Mouse (Mus musculus): Measurements from ENCODE around the gene Dip2b. TPM values are rescaled to one million over a fixed set of nuclear protein-coding genes. Genes with fewer than 3 reads are reported as not detected.

Gene Dip2b
- polyA plus RNA-seq, 1 experiment: 7.1 TPM

- Histone ChIP-seq H3K4me1 (ENCODE audit: control insufficient read depth, insufficient read depth, low read length) (peaks cover 8% of the 10 kb centered on the region), H3K27ac (ENCODE audit: control insufficient read depth, insufficient read depth, low read depth, low read length, poor library complexity) (peak overlapping the region; percentile 100), H3K4me3 (replicated peaks; ENCODE audit: control insufficient read depth, low read depth, low read length) (peak overlapping the region; percentile 71)
- 5% methylated on average over 16 of the region's 16 CpGs for WGBS
- TF ChIP-seq CTCF (IDR thresholded peaks at IDR 0.05; ENCODE audit: control insufficient read depth, insufficient read depth, low read length) (no peak), POLR2A (IDR thresholded peaks at IDR 0.05; ENCODE audit: borderline replicate concordance, control insufficient read depth, low read depth, low read length) (no peak)
Measured at GRCm38 (mm10) chr15:100228535-100229336, 190.3 kb downstream of the Dip2b start.

- WGBS: 38% methylated on average over 1 of the region's 1 CpGs
- Histone ChIP-seq H3K4me3 (replicated peaks; ENCODE audit: control insufficient read depth, low read depth, low read length) (no peak overlapping the region), H3K4me1 (ENCODE audit: control insufficient read depth, insufficient read depth, low read length) (peaks cover 8% of the 10 kb centered on the region), H3K27ac (ENCODE audit: control insufficient read depth, insufficient read depth, low read depth, low read length, poor library complexity) (no peak overlapping the region)
- TF ChIP-seq POLR2A (IDR thresholded peaks at IDR 0.05; ENCODE audit: borderline replicate concordance, control insufficient read depth, low read depth, low read length): no peak
- TF ChIP-seq CTCF (IDR thresholded peaks at IDR 0.05; ENCODE audit: control insufficient read depth, insufficient read depth, low read length): 0 out of 2 replicates have a peak, but pooled peaks have one; percentile 8
Measured at GRCm38 (mm10) chr15:100230655-100231054, 192.2 kb downstream of the Dip2b start.

GRCm38 (mm10) chr15:100231616-100232525 is 193.4 kb downstream of the Dip2b start:
- peaks cover 6% of the 10 kb centered on the region for H3K4me1 ChIP-seq (ENCODE audit: control insufficient read depth, insufficient read depth, low read length)
- no peak for TF ChIP-seq CTCF (IDR thresholded peaks at IDR 0.05; ENCODE audit: control insufficient read depth, insufficient read depth, low read length)
- TF ChIP-seq POLR2A (IDR thresholded peaks at IDR 0.05; ENCODE audit: borderline replicate concordance, control insufficient read depth, low read depth, low read length): no peak
- WGBS: 83% methylated on average over 14 of the region's 14 CpGs
- no peak overlapping the region for H3K27ac ChIP-seq (ENCODE audit: control insufficient read depth, insufficient read depth, low read depth, low read length, poor library complexity)
- H3K4me3 ChIP-seq (replicated peaks; ENCODE audit: control insufficient read depth, low read depth, low read length): no peak overlapping the region

- Histone ChIP-seq H3K4me3 (replicated peaks; ENCODE audit: control insufficient read depth, low read depth, low read length) (no peak overlapping the region), H3K4me1 (ENCODE audit: control insufficient read depth, insufficient read depth, low read length) (no peaks in the 10 kb centered on the region; the same call in 1 of the 2 replicates), H3K27ac (ENCODE audit: control insufficient read depth, insufficient read depth, low read depth, low read length, poor library complexity) (no peak overlapping the region)
- TF ChIP-seq POLR2A (IDR thresholded peaks at IDR 0.05; ENCODE audit: borderline replicate concordance, control insufficient read depth, low read depth, low read length) (no peak), CTCF (IDR thresholded peaks at IDR 0.05; ENCODE audit: control insufficient read depth, insufficient read depth, low read length) (no peak)
- 68% methylated on average over 12 of the region's 12 CpGs for WGBS
Measured at GRCm38 (mm10) chr15:100235208-100235965, 196.9 kb downstream of the Dip2b start.

- WGBS: 37% methylated on average over 6 of the region's 6 CpGs
- TF ChIP-seq CTCF (IDR thresholded peaks at IDR 0.05; ENCODE audit: control insufficient read depth, insufficient read depth, low read length) (no peak), POLR2A (IDR thresholded peaks at IDR 0.05; ENCODE audit: borderline replicate concordance, control insufficient read depth, low read depth, low read length) (no peak)
- H3K4me1 ChIP-seq (ENCODE audit: control insufficient read depth, insufficient read depth, low read length): no peaks in the 10 kb centered on the region; the same call in 1 of the 2 replicates
- H3K27ac ChIP-seq (ENCODE audit: control insufficient read depth, insufficient read depth, low read depth, low read length, poor library complexity): 0 out of 2 replicates have a peak overlapping the region, but pooled peaks have one; percentile 28
- H3K4me3 ChIP-seq (replicated peaks; ENCODE audit: control insufficient read depth, low read depth, low read length): no peak overlapping the region
Measured at GRCm38 (mm10) chr15:100236952-100237351, 198.5 kb downstream of the Dip2b start.

GRCm38 (mm10) chr15:100241780-100242179 is 203.3 kb downstream of the Dip2b start:
- TF ChIP-seq CTCF (IDR thresholded peaks at IDR 0.05; ENCODE audit: control insufficient read depth, insufficient read depth, low read length) (no peak), POLR2A (IDR thresholded peaks at IDR 0.05; ENCODE audit: borderline replicate concordance, control insufficient read depth, low read depth, low read length) (no peak)
- 66% methylated on average over 6 of the region's 6 CpGs for WGBS
- H3K4me1 ChIP-seq (ENCODE audit: control insufficient read depth, insufficient read depth, low read length): no peaks in the 10 kb centered on the region; the same call in 1 of the 2 replicates
- H3K27ac ChIP-seq (ENCODE audit: control insufficient read depth, insufficient read depth, low read depth, low read length, poor library complexity): peak overlapping the region; percentile 22; the same call in 1 of the 2 replicates
- no peak overlapping the region for H3K4me3 ChIP-seq (replicated peaks; ENCODE audit: control insufficient read depth, low read depth, low read length)

- WGBS: 81% methylated on average over 7 of the region's 7 CpGs
- Histone ChIP-seq H3K4me3 (replicated peaks; ENCODE audit: control insufficient read depth, low read depth, low read length) (no peak overlapping the region), H3K4me1 (ENCODE audit: control insufficient read depth, insufficient read depth, low read length) (no peaks in the 10 kb centered on the region; the same call in 1 of the 2 replicates), H3K27ac (ENCODE audit: control insufficient read depth, insufficient read depth, low read depth, low read length, poor library complexity) (peak overlapping the region; percentile 9; the same call in 1 of the 2 replicates)
- no peak for TF ChIP-seq CTCF (IDR thresholded peaks at IDR 0.05; ENCODE audit: control insufficient read depth, insufficient read depth, low read length)
- TF ChIP-seq POLR2A (IDR thresholded peaks at IDR 0.05; ENCODE audit: borderline replicate concordance, control insufficient read depth, low read depth, low read length): no peak
Measured at GRCm38 (mm10) chr15:100245951-100246350, 207.5 kb downstream of the Dip2b start.
